Mouse (Mus musculus): Measurements from ENCODE around the gene Gm10282.

The Gm10282 gene

GRCm38 (mm10) chr8:72323131-72323725 lies 18.2 kb upstream of the Gm10282 start:
- no peak for DNase-seq

GRCm38 (mm10) chr8:72322471-72322889 lies 17.4 kb upstream of the Gm10282 start:
- DNase-seq, result no peak

GRCm38 (mm10) chr8:72321635-72322441 lies 16.8 kb upstream of the Gm10282 start:
- DNase-seq, result no peak

GRCm38 (mm10) chr8:72320803-72321583 lies 15.9 kb upstream of the Gm10282 start:
- no peak for DNase-seq

GRCm38 (mm10) chr8:72319921-72320802 lies 15.1 kb upstream of the Gm10282 start:
- DNase-seq, result peak; percentile 31 to 36

GRCm38 (mm10) chr8:72319397-72319796 lies 14.3 kb upstream of the Gm10282 start:
- DNase-seq, result peak in 1 of 2 experiments; percentile 27

GRCm38 (mm10) chr8:72318801-72319322 lies 13.8 kb upstream of the Gm10282 start, which contains the start of gene Klf2:
Gene Klf2, plus strand, starts transcription at chr8:72319033.
- peak; percentile 86 to 88 for DNase-seq

- DNase-seq, result no peak
These were observed 12.8 kb upstream of the Gm10282 start for GRCm38 (mm10) chr8:72317741-72318301.

- DNase-seq, result no peak
These were observed 11.1 kb upstream of the Gm10282 start for GRCm38 (mm10) chr8:72316053-72316695.

- DNase-seq, result no peak
These were observed 8.0 kb upstream of the Gm10282 start for GRCm38 (mm10) chr8:72312926-72313518.

GRCm38 (mm10) chr8:72310849-72311506 lies 5.9 kb upstream of the Gm10282 start:
- DNase-seq, result peak; percentile 82 to 86

GRCm38 (mm10) chr8:72308276-72308675 lies 3.2 kb upstream of the Gm10282 start:
- peak; percentile 41 to 42 for DNase-seq

GRCm38 (mm10) chr8:72306913-72307312 lies 1.9 kb upstream of the Gm10282 start:
- DNase-seq, result no peak

GRCm38 (mm10) chr8:72303633-72304032 lies 1.4 kb downstream of the Gm10282 start:
- no peak for DNase-seq

- DNase-seq, result no peak
These were observed 2.0 kb downstream of the Gm10282 start for GRCm38 (mm10) chr8:72302986-72303612.

GRCm38 (mm10) chr8:72301497-72301896 lies 3.6 kb downstream of the Gm10282 start:
- no peak for DNase-seq

- DNase-seq, result no peak
These were observed 4.2 kb downstream of the Gm10282 start for GRCm38 (mm10) chr8:72300654-72301400.

GRCm38 (mm10) chr8:72298928-72299327 lies 6.1 kb downstream of the Gm10282 start:
- DNase-seq, result no peak

- DNase-seq, result no peak
These were observed 8.5 kb downstream of the Gm10282 start for GRCm38 (mm10) chr8:72296561-72296960.

Data from cerebellum, postnatal 10 days (tissue).